Mouse (Mus musculus) frontal cortex, postnatal 25 days (tissue): ENCODE measurements around the gene Calb2.

Experiments used
- DNase-seq, 2 experiments: peaks; one replicate each; pipeline ENCODE4 v3.0.0; 2022; ENCODE audit warnings: low spot score in 2 of 2

Calb2 gene

GRCm38 (mm10) chr8:110168046-110168445 is at the start of gene Calb2:
Calb2 (minus strand) TSS chr8:110168210.
- peak; percentile 44 to 62 for DNase-seq

- DNase-seq: peak; percentile 97 to 99
These were observed 49.7 kb upstream of the Calb2 start for GRCm38 (mm10) chr8:110217681-110218131.

- DNase-seq: no peak
These were observed 49.2 kb upstream of the Calb2 start for GRCm38 (mm10) chr8:110217198-110217597.

- DNase-seq: no peak
These were observed 48.2 kb upstream of the Calb2 start for GRCm38 (mm10) chr8:110216253-110216652.

- no peak for DNase-seq
These were observed 47.4 kb upstream of the Calb2 start, which contains the start of gene Cmtr2 for GRCm38 (mm10) chr8:110215365-110215764. Cmtr2 (plus strand) TSS chr8:110215665.

GRCm38 (mm10) chr8:110201806-110202205 is 33.8 kb upstream of the Calb2 start:
- no peak for DNase-seq

GRCm38 (mm10) chr8:110196678-110197077 is 28.7 kb upstream of the Calb2 start:
- no peak for DNase-seq

- DNase-seq: no peak
These were observed 21.1 kb upstream of the Calb2 start for GRCm38 (mm10) chr8:110188961-110189750.

GRCm38 (mm10) chr8:110185538-110185937 is 17.5 kb upstream of the Calb2 start:
- DNase-seq: no peak

- DNase-seq: no peak
These were observed 15.7 kb upstream of the Calb2 start for GRCm38 (mm10) chr8:110183748-110184147.

- DNase-seq: no peak
These were observed 14.8 kb upstream of the Calb2 start for GRCm38 (mm10) chr8:110182735-110183367.

- DNase-seq: no peak
These were observed 9.5 kb upstream of the Calb2 start for GRCm38 (mm10) chr8:110177359-110178155.

GRCm38 (mm10) chr8:110174826-110175225 is 6.8 kb upstream of the Calb2 start:
- DNase-seq: no peak

GRCm38 (mm10) chr8:110172161-110172560 is 4.2 kb upstream of the Calb2 start:
- DNase-seq: no peak

GRCm38 (mm10) chr8:110166270-110166669 is 1.7 kb downstream of the Calb2 start:
- DNase-seq: no peak

GRCm38 (mm10) chr8:110162007-110162406 is 6.0 kb downstream of the Calb2 start:
- no peak for DNase-seq

GRCm38 (mm10) chr8:110152951-110153350 is 15.1 kb downstream of the Calb2 start:
- DNase-seq: no peak

- DNase-seq: peak; percentile 10 to 26
These were observed 22.5 kb downstream of the Calb2 start for GRCm38 (mm10) chr8:110145538-110145937.

- no peak for DNase-seq
These were observed 27.2 kb downstream of the Calb2 start for GRCm38 (mm10) chr8:110140770-110141169.

- DNase-seq: no peak
These were observed 27.9 kb downstream of the Calb2 start for GRCm38 (mm10) chr8:110140156-110140555.

GRCm38 (mm10) chr8:110135515-110135914 is 32.5 kb downstream of the Calb2 start:
- DNase-seq: no peak

GRCm38 (mm10) chr8:110134236-110134635 is 33.8 kb downstream of the Calb2 start:
- no peak for DNase-seq
